Mouse (Mus musculus): ENCODE data around the gene Atp2b1. TPM values are rescaled to one million over a fixed set of nuclear protein-coding genes. Genes with fewer than 3 reads are reported as not detected.

Gene Atp2b1
- polyA plus RNA-seq, 1 experiment from 2014 or later, result 128 TPM

Other genes with a start within 250 kb of the Atp2b1 start
- 26.5 and 34.1 TPM in 2 replicates for gene Poc1b, start 192.6 kb downstream of the Atp2b1 start, polyA plus RNA-seq (2014; fragmentation: Nextera tagmentation; extraction: Ambion mirVana)
- 4.2 and 4.7 TPM in 2 replicates for gene Galnt4, start 193.8 kb downstream of the Atp2b1 start, polyA plus RNA-seq (2014; fragmentation: Nextera tagmentation; extraction: Ambion mirVana)
- gene Phxr2, start 211.9 kb downstream of the Atp2b1 start, polyA plus RNA-seq (2014; fragmentation: Nextera tagmentation; extraction: Ambion mirVana), result not detected in 2 replicates